Mouse (Mus musculus) midbrain, embryonic 11.5 days (tissue): ENCODE results near the gene P4htm. TPM values are rescaled to one million over a fixed set of nuclear protein-coding genes. Genes with fewer than 3 reads are reported as not detected.

Experiments
- ATAC-seq: fragments of 200-750 bp; cut with Nextera tagmentation; 2 replicates; pipeline ENCODE4 v1.8.0; 2017; ENCODE audit warnings: moderate TSS enrichment, moderate library complexity; ENCODE audit not compliant: low FRiP score
- DNase-seq: peaks from one replicate; pipeline ENCODE4 v3.0.0; 2015; ENCODE audit warnings: low spot score; ENCODE audit errors: missing footprints
- H3K27ac ChIP-seq: fragments of 300-500 bp; sonication (generic); 2 replicates; pipeline ENCODE4 v1.5.1; 2014; ENCODE audit warnings: low read depth, low read length
- H3K27me3 ChIP-seq: fragments of 300-500 bp; sonication (generic); 2 replicates; pipeline ENCODE4 v1.6.1; 2014; ENCODE audit warnings: mild to moderate bottlenecking, low read length, moderate library complexity, mixed read lengths; ENCODE audit not compliant: control insufficient read depth, insufficient read depth
- H3K36me3 ChIP-seq: fragments of 300-500 bp; sonication (generic); 2 replicates; pipeline ENCODE4 v1.6.1; 2014; ENCODE audit warnings: mild to moderate bottlenecking, low read length, moderate library complexity, mixed read lengths; ENCODE audit not compliant: control insufficient read depth, insufficient read depth
- H3K4me1 ChIP-seq: fragments of 300-500 bp; sonication (generic); 2 replicates; pipeline ENCODE4 v1.6.1; 2014; ENCODE audit warnings: low read length; ENCODE audit not compliant: control insufficient read depth, insufficient read depth
- H3K4me2 ChIP-seq: fragments of 300-500 bp; sonication (generic); 2 replicates; pipeline ENCODE4 v1.6.1; 2014; ENCODE audit warnings: mild to moderate bottlenecking, moderate library complexity
- H3K4me3 ChIP-seq: fragments of 300-500 bp; sonication (generic); 2 replicates; pipeline ENCODE4 v1.5.1; 2014; ENCODE audit warnings: low read depth, low read length
- H3K9ac ChIP-seq: fragments of 300-500 bp; sonication (generic); 2 replicates; pipeline ENCODE4 v1.6.1; 2014; ENCODE audit warnings: low read length
- H3K9me3 ChIP-seq: fragments of 300-500 bp; sonication (generic); 2 replicates; pipeline ENCODE4 v1.6.1; 2016; ENCODE audit warnings: low read length; ENCODE audit not compliant: control insufficient read depth
- WGBS: fragments of 180-500 bp; shearing (Covaris S2); extraction: QIAGEN DNeasy Blood & Tissue Kit; methylation state at CpG from one replicate; pipeline ENCODE4 v1.1.7; 2014; 5-methylcytosine and 5-hydroxymethylcytosine counted together
- polyA plus RNA-seq: library from polyadenylated mRNA; unstranded; fragments of >200 nt; fragmentation: Nextera tagmentation; extraction: Ambion mirVana; gene quantifications from 2 replicates; pipeline ENCODE4 v1.2.1, GENCODE M21; 2014

P4htm gene
- polyA plus RNA-seq, 1 experiment from 2014 or later, result 9.8 TPM

- Histone ChIP-seq H3K9me3 (no peaks in the 10 kb centered on the region), H3K27me3 (no peaks in the 10 kb centered on the region), H3K9ac (no peak overlapping the region), H3K27ac (peak overlapping the region; percentile 98), H3K36me3 (no peaks in the 10 kb centered on the region), H3K4me3 (no peak overlapping the region), H3K4me1 (peaks cover 36% of the 10 kb centered on the region), H3K4me2 (no peak overlapping the region)
- no peak for ATAC-seq
- no peak for DNase-seq
- 73% methylated on average over 5 of the region's 5 CpGs for WGBS
Measured at GRCm38 (mm10) chr9:108589229-108589628, 8.2 kb downstream of the P4htm start.

GRCm38 (mm10) chr9:108587571-108588180, 9.8 kb downstream of the P4htm start:
- no peaks in the 10 kb centered on the region for H3K9me3 ChIP-seq
- under 1% methylated on average over 14 of the region's 14 CpGs for WGBS
- no peaks in the 10 kb centered on the region; the same call in 1 of the 2 replicates for H3K27me3 ChIP-seq
- H3K4me3 ChIP-seq, result peak overlapping the region; percentile 17; the same call in 1 of the 2 replicates
- peak overlapping the region; percentile 98 for H3K27ac ChIP-seq
- peaks cover 36% of the 10 kb centered on the region for H3K4me1 ChIP-seq
- peak overlapping the region; percentile 46 for H3K4me2 ChIP-seq
- H3K36me3 ChIP-seq, result no peaks in the 10 kb centered on the region
- DNase-seq (peak; percentile 99), ATAC-seq (peak; percentile 98)
- peak overlapping the region; percentile 62 for H3K9ac ChIP-seq

GRCm38 (mm10) chr9:108579344-108579690, 18.1 kb downstream of the P4htm start:
- ATAC-seq, result no peak
- Histone ChIP-seq H3K9ac (peak overlapping the region; percentile 55), H3K27me3 (no peaks in the 10 kb centered on the region; the same call in 1 of the 2 replicates), H3K4me2 (peak overlapping the region; percentile 78), H3K9me3 (no peaks in the 10 kb centered on the region), H3K4me3 (peak overlapping the region; percentile 87), H3K4me1 (peaks cover 30% of the 10 kb centered on the region), H3K36me3 (peaks cover 3% of the 10 kb centered on the region), H3K27ac (peak overlapping the region; percentile 75)
- WGBS, result 68% methylated on average over 5 of the region's 5 CpGs
- DNase-seq, result no peak

GRCm38 (mm10) chr9:108578545-108579343, 18.7 kb downstream of the P4htm start, which contains the start of gene Wdr6:
Gene Wdr6, minus strand, starts transcription at chr9:108578739.
- peaks cover 36% of the 10 kb centered on the region for H3K4me1 ChIP-seq

GRCm38 (mm10) chr9:108577934-108578544, 19.4 kb downstream of the P4htm start:
- peaks cover 8% of the 10 kb centered on the region for H3K36me3 ChIP-seq
- H3K9ac ChIP-seq, result peak overlapping the region; percentile 85
- no peaks in the 10 kb centered on the region for H3K9me3 ChIP-seq
- H3K4me2 ChIP-seq, result peak overlapping the region; percentile 78
- H3K4me3 ChIP-seq, result peak overlapping the region; percentile 87
- H3K27ac ChIP-seq, result peak overlapping the region; percentile 95
- peaks cover 38% of the 10 kb centered on the region for H3K4me1 ChIP-seq
- peak; percentile 77 for ATAC-seq
- peak; percentile 92 for DNase-seq
- WGBS, result under 1% methylated on average over 24 of the region's 24 CpGs
- H3K27me3 ChIP-seq, result no peaks in the 10 kb centered on the region

More at GRCm38 (mm10) chr9:108578545-108579343, 18.7 kb downstream of the P4htm start, which contains the start of gene Wdr6:
- H3K36me3 ChIP-seq, result peaks cover 3% of the 10 kb centered on the region
- peak within 1 kb of the TSS; percentile 85 for H3K9ac ChIP-seq
- DNase-seq (peak; percentile 99), ATAC-seq (peak; percentile 97)
- peak within 1 kb of the TSS; percentile 78 for H3K4me2 ChIP-seq
- H3K4me3 ChIP-seq, result peak within 1 kb of the TSS; percentile 87
- H3K9me3 ChIP-seq, result no peaks in the 10 kb centered on the region
- peak within 1 kb of the TSS; percentile 95 for H3K27ac ChIP-seq
- H3K27me3 ChIP-seq, result no peaks in the 10 kb centered on the region; the same call in 1 of the 2 replicates
- WGBS, result 5% methylated on average over 51 of the region's 51 CpGs

GRCm38 (mm10) chr9:108577025-108577424, 20.4 kb downstream of the P4htm start:
- Histone ChIP-seq H3K36me3 (peaks cover 18% of the 10 kb centered on the region), H3K4me2 (peak overlapping the region; percentile 78), H3K4me1 (peaks cover 38% of the 10 kb centered on the region), H3K9ac (peak overlapping the region; percentile 85), H3K9me3 (no peaks in the 10 kb centered on the region), H3K4me3 (peak overlapping the region; percentile 87), H3K27ac (no peak overlapping the region), H3K27me3 (no peaks in the 10 kb centered on the region)
- no peak for ATAC-seq
- no peak for DNase-seq
- 53% methylated on average over 6 of the region's 6 CpGs for WGBS

- no peak overlapping the region for H3K9ac ChIP-seq
- no peaks in the 10 kb centered on the region for H3K27me3 ChIP-seq
- H3K4me2 ChIP-seq, result no peak overlapping the region
- H3K4me1 ChIP-seq, result peaks cover 40% of the 10 kb centered on the region
- H3K9me3 ChIP-seq, result no peaks in the 10 kb centered on the region
- no peak overlapping the region for H3K27ac ChIP-seq
- no peak for DNase-seq
- no peak overlapping the region for H3K4me3 ChIP-seq
- 90% methylated on average over 37 of the region's 37 CpGs for WGBS
- peaks cover 23% of the 10 kb centered on the region for H3K36me3 ChIP-seq
- no peak for ATAC-seq
Measured at GRCm38 (mm10) chr9:108575321-108576297, 21.9 kb downstream of the P4htm start.

GRCm38 (mm10) chr9:108574921-108575320, 22.5 kb downstream of the P4htm start:
- Histone ChIP-seq H3K4me3 (no peak overlapping the region), H3K4me2 (no peak overlapping the region), H3K9ac (no peak overlapping the region), H3K27me3 (no peaks in the 10 kb centered on the region), H3K9me3 (no peaks in the 10 kb centered on the region), H3K4me1 (peaks cover 47% of the 10 kb centered on the region), H3K27ac (no peak overlapping the region), H3K36me3 (peaks cover 23% of the 10 kb centered on the region)
- 92% methylated on average over 12 of the region's 12 CpGs for WGBS
- DNase-seq (no peak), ATAC-seq (no peak)
